Mouse (Mus musculus): Measurements from ENCODE around the gene Zranb3. TPM values are rescaled to one million over a fixed set of nuclear protein-coding genes. Genes with fewer than 3 reads are reported as not detected.
"Not testable (repeated sequence)": the region's sequence is repeated elsewhere in the genome, so short reads cannot be mapped to it uniquely, and the experiment has no call there.

The Zranb3 gene
- total RNA-seq, 4 experiments from 2014 or later, result 4.9 to 7.2 (median 5.8) TPM

- DNase-seq (ENCODE audit: low spot score in 2 of 2), result no peak
Observed at GRCm38 (mm10) chr1:128060655-128061344, 42.0 kb downstream of the Zranb3 start.

- DNase-seq (ENCODE audit: low spot score in 2 of 2), result no peak
Observed at GRCm38 (mm10) chr1:128058625-128059024, 44.2 kb downstream of the Zranb3 start.

- DNase-seq (ENCODE audit: low spot score in 2 of 2), result no peak
Observed at GRCm38 (mm10) chr1:128057269-128057668, 45.6 kb downstream of the Zranb3 start.

DNA sequence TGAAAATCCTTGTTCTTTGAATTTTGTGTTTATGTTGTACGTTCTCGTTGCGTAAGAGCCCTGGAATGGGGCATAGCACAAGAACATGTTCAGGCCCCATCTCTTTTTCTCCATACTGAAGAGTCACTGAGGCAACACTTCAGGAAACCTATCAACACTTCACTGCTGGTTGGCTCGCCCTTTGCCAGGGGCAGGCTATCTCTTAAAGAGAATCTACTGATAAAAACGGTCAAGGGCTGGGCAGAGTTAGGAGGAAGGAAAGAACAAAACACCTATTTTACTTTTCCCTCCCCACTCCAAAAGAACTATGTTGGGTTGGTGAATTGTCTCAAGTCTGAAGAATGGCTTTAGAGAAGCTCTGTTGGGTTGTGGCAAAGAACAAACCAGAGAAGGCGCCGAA lies 55.9 kb downstream of the Zranb3 start:
- no peak for DNase-seq (ENCODE audit: low spot score in 2 of 2)

DNA sequence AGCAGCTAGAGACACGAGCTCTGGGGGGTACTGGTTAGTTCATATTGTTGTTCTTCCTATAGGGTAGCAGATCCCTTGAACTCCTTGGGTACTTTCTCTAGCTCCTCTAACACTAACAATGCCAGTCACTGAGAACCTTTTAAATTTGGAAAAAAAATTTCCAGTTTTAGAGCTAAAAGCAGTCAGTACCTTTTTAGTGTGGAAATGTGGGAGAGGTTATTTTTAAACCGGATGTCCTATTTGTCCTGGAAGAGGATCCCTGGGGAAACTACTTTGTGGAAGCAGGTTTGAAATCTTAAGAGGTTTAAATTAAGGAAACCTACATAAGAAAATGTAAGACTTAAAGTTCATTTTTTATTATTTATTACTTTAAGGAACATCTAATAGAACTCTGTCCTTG lies 56.4 kb downstream of the Zranb3 start:
- no peak for DNase-seq (ENCODE audit: low spot score in 2 of 2)

DNA sequence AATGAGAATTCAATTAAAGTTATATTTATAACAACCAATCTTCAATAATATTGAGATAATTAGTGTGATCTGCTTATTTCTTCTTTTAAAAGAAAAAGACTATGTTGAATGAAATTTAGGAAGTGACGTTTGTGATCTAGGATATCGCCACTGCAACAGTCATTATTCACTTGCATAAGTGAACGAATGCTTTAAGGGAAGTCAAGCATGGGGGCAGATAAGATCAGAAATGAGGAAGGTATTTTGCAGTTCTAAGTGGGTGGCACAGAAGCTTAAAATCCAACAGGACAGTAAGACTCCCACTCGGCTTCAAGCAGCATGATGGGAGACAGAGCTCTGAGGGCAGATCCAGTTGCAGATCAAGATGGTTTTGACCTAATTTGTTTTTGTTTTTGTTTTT lies 58.7 kb downstream of the Zranb3 start:
- no peak for DNase-seq (ENCODE audit: low spot score in 2 of 2)

- no peak for DNase-seq (ENCODE audit: low spot score in 2 of 2)
Observed at GRCm38 (mm10) chr1:128036296-128036695, 66.6 kb downstream of the Zranb3 start.

DNA sequence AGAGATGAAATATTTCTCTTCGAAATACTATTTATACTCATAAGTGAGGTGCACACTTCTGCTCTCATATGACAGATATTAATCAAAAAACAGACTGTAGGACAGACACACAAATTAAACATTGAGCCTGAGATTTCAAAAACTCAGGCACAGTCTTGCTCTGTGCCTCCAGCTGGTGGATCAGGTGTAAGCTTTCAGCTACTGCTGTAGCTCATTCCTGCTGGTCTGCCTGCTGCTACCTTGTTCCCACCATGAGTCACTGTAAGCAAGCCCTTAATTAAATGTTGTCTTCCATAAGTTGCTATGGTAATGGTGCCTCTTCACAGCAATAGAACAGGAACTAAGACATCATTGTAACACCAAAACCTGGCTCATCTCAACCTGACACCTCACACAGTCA lies 70.7 kb downstream of the Zranb3 start:
- DNase-seq (ENCODE audit: low spot score in 2 of 2), result no peak

DNA sequence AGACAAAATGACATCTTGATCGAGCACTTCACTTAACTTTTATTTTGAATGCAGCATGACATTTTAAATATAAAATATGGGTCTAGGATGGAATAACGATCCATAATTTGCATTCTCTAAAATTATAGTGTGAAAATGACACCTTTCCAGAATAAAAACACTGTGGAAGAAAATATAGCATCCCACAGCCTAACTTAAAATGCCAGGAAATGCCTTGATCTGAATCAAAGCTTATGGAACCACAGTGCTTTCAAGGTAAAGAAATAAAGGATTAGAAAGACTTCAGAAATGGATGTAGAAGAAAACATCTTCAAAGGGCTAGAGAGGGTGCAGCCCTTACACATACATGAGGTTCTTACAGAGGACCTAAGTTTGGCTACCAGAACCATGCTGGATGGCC lies 71.3 kb downstream of the Zranb3 start:
- DNase-seq (ENCODE audit: low spot score in 2 of 2), result no peak

DNA sequence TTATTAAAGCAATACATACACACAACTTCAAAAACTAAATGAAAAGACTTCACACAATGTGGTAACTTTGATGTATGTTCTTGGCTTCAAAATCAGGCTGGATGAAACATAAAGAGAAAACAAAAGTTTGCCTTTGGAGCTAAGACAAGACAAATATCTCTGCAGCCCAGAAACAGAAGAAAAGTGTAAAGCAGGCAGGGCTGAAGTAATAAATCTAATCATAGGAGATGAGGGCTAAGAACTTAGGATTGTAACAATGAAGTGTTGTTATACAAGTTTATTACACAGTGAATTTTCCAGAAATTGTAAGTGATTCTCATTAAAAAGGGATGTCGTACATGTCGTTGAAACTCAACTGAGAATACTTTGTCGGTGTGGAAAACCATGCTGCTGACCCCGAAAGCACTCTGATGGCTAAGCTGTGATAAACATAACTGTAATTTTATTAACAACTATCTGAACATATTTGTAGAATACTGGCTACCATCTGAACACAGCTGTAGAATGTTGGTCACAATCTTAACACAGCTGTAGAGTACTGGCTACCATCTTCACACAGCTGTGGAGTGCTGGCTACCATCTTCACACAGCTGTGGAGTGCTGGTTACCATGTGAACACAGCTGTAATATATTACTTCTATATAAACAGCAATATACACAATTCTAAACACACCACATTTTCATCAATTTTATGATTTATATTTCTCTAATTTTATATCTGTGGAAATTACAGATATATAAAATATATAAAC lies 78.3 kb downstream of the Zranb3 start:
- DNase-seq (ENCODE audit: low spot score in 2 of 2), result no peak

- DNase-seq (ENCODE audit: low spot score in 2 of 2), result no peak
Observed at GRCm38 (mm10) chr1:128020001-128020770, 82.7 kb downstream of the Zranb3 start.

DNA sequence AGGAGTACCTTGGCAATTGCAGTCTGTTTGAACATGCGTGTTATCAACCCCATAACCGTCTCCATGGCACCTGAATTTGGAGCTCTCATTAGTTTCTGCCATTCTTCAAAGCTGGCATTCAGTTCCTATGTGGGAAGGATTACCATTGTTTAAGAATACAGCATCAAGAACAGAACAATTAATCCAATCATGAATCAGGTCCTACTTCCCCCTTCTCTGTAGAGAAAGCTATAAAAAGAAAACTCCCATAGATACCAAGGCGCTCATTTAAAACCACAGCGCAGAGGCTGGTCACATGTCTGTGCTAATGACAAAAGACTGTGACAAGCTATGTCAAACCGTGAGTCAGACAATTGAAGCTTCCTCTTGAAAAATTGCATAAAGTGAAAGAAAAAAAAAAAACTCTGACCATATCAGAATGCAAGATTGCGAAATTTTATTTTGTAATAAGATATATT lies 86.8 kb downstream of the Zranb3 start:
- no peak for DNase-seq (ENCODE audit: low spot score in 2 of 2)

GRCm38 (mm10) chr1:128013698-128014386 lies 89.0 kb downstream of the Zranb3 start:
- DNase-seq (ENCODE audit: low spot score in 2 of 2), result no peak

- DNase-seq (ENCODE audit: low spot score in 2 of 2), result no peak
Observed at GRCm38 (mm10) chr1:128009751-128010150, 93.1 kb downstream of the Zranb3 start.

DNA sequence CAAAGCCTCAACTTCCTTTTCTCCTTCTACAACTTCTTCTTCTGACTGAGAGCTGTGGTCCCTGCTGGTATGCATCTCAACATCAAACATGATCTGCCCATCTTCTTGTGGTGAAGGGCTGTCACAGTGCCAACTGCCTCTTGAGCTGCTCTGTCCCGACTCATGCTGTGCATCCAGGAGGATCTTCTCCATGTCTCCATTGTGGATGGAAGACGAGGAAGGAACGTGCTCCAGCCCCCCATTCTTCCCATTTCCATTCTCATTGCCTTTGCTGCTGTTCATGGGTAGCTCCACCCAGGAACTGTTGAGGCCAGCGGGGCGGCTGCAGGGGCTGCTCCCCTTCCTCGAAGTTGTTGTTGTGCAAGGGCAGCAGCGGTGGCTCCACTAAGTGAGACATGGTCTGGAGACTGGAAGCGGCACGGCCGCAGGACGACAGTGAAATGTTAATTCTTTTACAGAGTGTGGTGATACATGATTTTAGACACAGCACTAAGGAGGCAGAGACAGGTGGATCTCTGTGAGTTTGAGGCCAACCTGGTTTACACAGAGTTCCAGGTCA lies 96.7 kb downstream of the Zranb3 start:
- DNase-seq (ENCODE audit: low spot score in 2 of 2), result not testable (repeated sequence)

GRCm38 (mm10) chr1:128004371-128004720 lies 98.5 kb downstream of the Zranb3 start:
- DNase-seq (ENCODE audit: low spot score in 2 of 2), result no peak

GRCm38 (mm10) chr1:128003712-128004370 lies 99.0 kb downstream of the Zranb3 start:
- DNase-seq (ENCODE audit: low spot score in 2 of 2), result no peak

- no peak for DNase-seq (ENCODE audit: low spot score in 2 of 2)
Observed at GRCm38 (mm10) chr1:128002159-128002558, 100.7 kb downstream of the Zranb3 start.

DNA sequence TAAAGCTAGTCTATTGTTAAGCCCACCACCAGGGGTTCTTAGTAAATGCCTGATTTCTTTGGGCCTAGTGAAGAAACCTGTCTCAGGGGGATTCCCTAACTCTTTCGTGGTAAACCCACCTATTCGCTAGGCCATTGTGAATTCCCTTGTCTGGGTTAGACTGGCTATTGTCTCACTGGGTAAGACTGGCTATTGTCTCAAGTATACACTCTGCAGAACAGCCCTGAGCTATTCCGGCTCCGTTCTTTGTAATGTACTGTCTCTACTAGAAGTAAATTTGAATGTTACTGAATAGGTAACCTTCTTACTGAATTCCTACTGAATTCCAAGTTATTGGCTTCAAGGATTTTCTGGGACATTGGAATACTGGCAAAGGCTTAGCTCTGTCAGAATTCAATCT lies 101.9 kb downstream of the Zranb3 start:
- DNase-seq (ENCODE audit: low spot score in 2 of 2), result not testable (repeated sequence)

- no peak for DNase-seq (ENCODE audit: low spot score in 2 of 2)
Observed at GRCm38 (mm10) chr1:127993892-127994291, 109.0 kb downstream of the Zranb3 start.

Data from gastrocnemius, adult 8-10 months (tissue).